Mouse (Mus musculus) kidney, embryonic 14.5 days (tissue): ENCODE measurements around the gene Lenep. TPM values are rescaled to one million over a fixed set of nuclear protein-coding genes. Genes with fewer than 3 reads are reported as not detected.
A peak's percentile ranks its signal among the peaks of the same experiment; 100 is the strongest.

ENCODE experiments used
- ATAC-seq: fragments of 200-750 bp; cut with Nextera tagmentation; 2 replicates; pipeline ENCODE4 v1.8.0; 2017; ENCODE audit warnings: moderate number of reproducible peaks, mild to moderate bottlenecking, moderate TSS enrichment, moderate library complexity; ENCODE audit not compliant: low FRiP score, low TSS enrichment
- H3K27ac ChIP-seq: fragments of 300-500 bp; sonication (generic); 2 replicates; pipeline ENCODE4 v1.5.1; 2014; ENCODE audit warnings: low read depth, mild to moderate bottlenecking, low read length, moderate library complexity, mixed read lengths
- H3K27me3 ChIP-seq: fragments of 300-500 bp; sonication (generic); 2 replicates; pipeline ENCODE4 v1.6.1; 2014; ENCODE audit warnings: mild to moderate bottlenecking, low read length; ENCODE audit not compliant: control insufficient read depth, insufficient read depth
- H3K36me3 ChIP-seq: fragments of 300-500 bp; sonication (generic); 2 replicates; pipeline ENCODE4 v1.6.1; 2014; ENCODE audit warnings: low read length, mixed read lengths; ENCODE audit not compliant: control insufficient read depth, insufficient read depth
- H3K4me1 ChIP-seq: fragments of 300-500 bp; sonication (generic); 2 replicates; pipeline ENCODE4 v1.6.1; 2014; ENCODE audit warnings: low read length, mixed read lengths; ENCODE audit not compliant: control insufficient read depth, insufficient read depth
- H3K4me2 ChIP-seq: fragments of 300-500 bp; sonication (generic); replicated peaks from 2 replicates; pipeline ENCODE4 v1.6.1; 2014; ENCODE audit warnings: low read depth, mild to moderate bottlenecking, low read length
- H3K4me3 ChIP-seq: fragments of 300-500 bp; sonication (generic); 2 replicates; pipeline ENCODE4 v1.5.1; 2014; ENCODE audit warnings: mild to moderate bottlenecking, low read length
- H3K9ac ChIP-seq: fragments of 300-500 bp; sonication (generic); 2 replicates; pipeline ENCODE4 v1.6.1; 2014; ENCODE audit warnings: low read depth, mild to moderate bottlenecking, low read length, moderate library complexity
- H3K9me3 ChIP-seq: fragments of 300-500 bp; sonication (generic); 2 replicates; pipeline ENCODE4 v1.6.1; 2016; ENCODE audit warnings: low read length; ENCODE audit not compliant: control insufficient read depth
- WGBS: fragments of 180-500 bp; shearing (Covaris S2); extraction: QIAGEN DNeasy Blood & Tissue Kit; methylation state at CpG from one replicate; pipeline ENCODE4 v1.1.7; 2014; 5-methylcytosine and 5-hydroxymethylcytosine counted together
- polyA plus RNA-seq: library from polyadenylated mRNA; unstranded; fragments of >200 nt; fragmentation: Nextera tagmentation; extraction: Ambion mirVana; gene quantifications from 2 replicates; pipeline ENCODE4 v1.2.1, GENCODE M21; 2014

Lenep gene
- polyA plus RNA-seq, 1 experiment from 2014 or later = not detected

DNA sequence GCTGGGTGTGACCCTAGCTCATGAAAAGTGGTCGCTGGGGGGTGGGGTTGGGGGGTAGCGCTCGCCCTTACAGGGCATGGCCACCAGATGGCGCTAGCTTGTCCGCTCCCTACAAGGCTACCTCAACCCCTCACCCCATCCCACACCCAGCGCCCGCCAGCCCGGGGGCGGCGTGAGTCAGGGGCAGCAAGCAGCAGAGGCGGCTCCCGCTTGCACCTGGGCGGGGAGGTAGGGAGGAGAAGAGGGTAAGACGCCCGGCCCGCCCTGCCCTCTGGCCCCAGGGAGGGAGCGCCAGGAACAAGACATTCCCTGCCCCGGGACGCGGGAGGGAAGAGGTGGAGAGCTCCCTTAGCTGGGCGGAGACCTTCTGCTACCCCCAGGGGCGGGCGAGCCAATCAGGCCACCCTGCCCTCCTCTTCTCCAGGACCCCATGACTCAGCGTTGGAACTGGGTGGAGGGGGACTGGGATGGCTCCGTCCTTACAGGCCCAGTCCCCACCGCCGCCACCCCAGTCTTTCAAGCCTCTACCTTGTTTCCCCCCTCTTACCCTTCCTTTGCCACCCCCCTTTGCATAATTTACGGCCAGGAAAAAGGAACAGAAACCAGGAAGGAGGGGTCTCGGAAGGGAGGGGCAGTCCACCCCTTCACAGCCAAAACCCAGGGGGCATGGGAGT is 24.1 kb downstream of the Lenep start:
- H3K27me3 ChIP-seq = no peaks in the 10 kb centered on the region
- H3K4me3 ChIP-seq = peak overlapping the region; percentile 49
- peaks cover 11% of the 10 kb centered on the region; the same call in 1 of the 2 replicates for H3K4me1 ChIP-seq
- peak; percentile 94 for ATAC-seq
- 2% methylated on average over 29 of the region's 29 CpGs for WGBS
- H3K36me3 ChIP-seq = no peaks in the 10 kb centered on the region; the same call in 1 of the 2 replicates
- no peak overlapping the region for H3K27ac ChIP-seq
- H3K9me3 ChIP-seq = no peaks in the 10 kb centered on the region
- peak overlapping the region; percentile 88 for H3K4me2 ChIP-seq
- peak overlapping the region; percentile 71 for H3K9ac ChIP-seq

DNA sequence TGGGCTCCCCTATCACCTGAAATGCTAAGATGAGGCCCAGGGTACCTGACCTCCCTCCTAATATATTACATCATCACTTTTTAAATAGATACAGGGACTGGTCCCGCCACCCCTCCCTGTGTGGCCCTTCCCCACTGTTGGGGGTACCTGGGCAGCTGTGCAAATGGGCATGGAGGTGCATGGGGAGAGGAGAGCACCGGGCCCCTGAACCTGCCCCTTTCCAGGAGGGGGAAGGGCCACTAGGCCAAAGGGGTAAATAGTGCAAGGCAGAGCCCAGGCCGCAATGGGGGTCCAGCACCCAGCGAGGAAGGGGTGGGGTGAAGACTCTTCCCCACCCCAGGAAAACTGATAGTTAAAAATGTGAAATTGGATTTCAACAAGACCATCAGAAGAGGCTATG is 24.8 kb downstream of the Lenep start:
- Histone ChIP-seq H3K9me3 (no peaks in the 10 kb centered on the region), H3K36me3 (no peaks in the 10 kb centered on the region; the same call in 1 of the 2 replicates), H3K4me1 (peaks cover 11% of the 10 kb centered on the region; the same call in 1 of the 2 replicates), H3K4me2 (peak overlapping the region; percentile 88), H3K4me3 (peak overlapping the region; percentile 49; the same call in 1 of the 2 replicates), H3K27ac (no peak overlapping the region), H3K27me3 (no peaks in the 10 kb centered on the region), H3K9ac (no peak overlapping the region)
- WGBS = 80% methylated on average over 4 of the region's 4 CpGs
- ATAC-seq = peak; percentile 30

DNA sequence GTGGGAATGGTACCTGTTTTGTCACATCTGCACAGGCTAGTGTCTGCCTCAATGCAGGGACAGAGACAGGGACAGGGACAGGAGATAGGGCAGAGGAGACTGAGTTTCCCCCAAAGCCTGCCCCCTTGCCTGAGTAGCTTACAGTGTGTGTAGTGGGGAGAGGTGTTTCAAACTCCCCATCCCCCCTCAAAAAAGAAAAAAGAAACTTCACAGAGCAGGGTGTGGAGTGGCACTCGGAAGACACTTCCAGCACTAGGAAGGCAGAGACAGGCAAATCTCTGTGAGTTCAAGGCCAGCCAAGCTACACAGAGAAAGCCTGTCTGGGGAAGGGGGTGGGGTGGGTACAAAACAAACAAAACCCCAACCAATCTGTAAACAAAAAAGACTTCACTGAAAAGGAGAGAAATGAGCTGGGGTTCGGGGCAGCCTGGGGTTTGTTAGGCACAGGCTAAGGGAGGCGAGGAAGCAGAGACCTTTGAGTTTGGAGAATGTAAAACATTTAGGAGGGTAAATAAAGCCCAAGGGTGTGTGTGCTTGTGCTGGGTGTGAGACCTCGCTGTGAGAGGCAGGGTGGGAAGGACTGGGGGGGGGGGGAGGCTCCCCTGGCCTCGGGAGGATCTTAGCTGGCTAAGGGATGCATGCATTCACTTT is 28.9 kb downstream of the Lenep start:
- H3K9ac ChIP-seq = no peak overlapping the region
- no peak for ATAC-seq
- H3K27me3 ChIP-seq = no peaks in the 10 kb centered on the region
- H3K36me3 ChIP-seq = no peaks in the 10 kb centered on the region
- no peak overlapping the region for H3K4me2 ChIP-seq
- WGBS = 45% methylated on average over 5 of the region's 5 CpGs
- no peaks in the 10 kb centered on the region for H3K9me3 ChIP-seq
- no peak overlapping the region for H3K4me3 ChIP-seq
- no peak overlapping the region for H3K27ac ChIP-seq
- H3K4me1 ChIP-seq = peaks cover 7% of the 10 kb centered on the region; the same call in 1 of the 2 replicates

DNA sequence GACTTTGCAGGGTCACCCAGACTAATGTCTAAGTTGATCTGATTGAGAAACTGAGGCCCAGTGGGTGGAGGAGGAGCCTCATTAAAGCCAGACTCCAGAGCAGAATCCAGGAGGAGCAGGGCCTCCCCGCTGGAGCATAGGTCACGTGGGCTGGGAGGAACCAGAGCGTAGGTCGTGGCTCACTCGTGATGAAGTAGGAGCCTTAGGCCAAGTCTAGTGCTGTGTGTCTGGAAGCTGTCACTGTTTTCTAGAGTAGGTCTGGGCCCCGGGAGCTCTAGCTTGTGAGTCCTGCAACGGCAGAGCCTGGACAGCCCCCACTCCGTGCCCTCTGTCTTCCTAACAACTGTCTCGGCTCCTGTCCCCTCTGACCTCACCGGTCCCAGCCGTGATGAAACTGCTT is 35.3 kb downstream of the Lenep start:
- no peaks in the 10 kb centered on the region for H3K9me3 ChIP-seq
- ATAC-seq = 0 out of 2 replicates have a peak, but pooled peaks have one; percentile 46
- H3K4me3 ChIP-seq = no peak overlapping the region
- H3K9ac ChIP-seq = no peak overlapping the region; the same call in 1 of the 2 replicates
- 0 out of 2 replicates have a peak, but pooled peaks cover 4% of the 10 kb centered on the region for H3K4me1 ChIP-seq
- H3K27me3 ChIP-seq = no peaks in the 10 kb centered on the region
- 45% methylated on average over 11 of the region's 11 CpGs for WGBS
- no peak overlapping the region for H3K27ac ChIP-seq
- no peak overlapping the region for H3K4me2 ChIP-seq
- no peaks in the 10 kb centered on the region for H3K36me3 ChIP-seq

- H3K27ac ChIP-seq = no peak overlapping the region
- H3K27me3 ChIP-seq = no peaks in the 10 kb centered on the region
- peak overlapping the region; percentile 18; the same call in 1 of the 2 replicates for H3K9ac ChIP-seq
- 0 out of 2 replicates have a peak, but pooled peaks cover 4% of the 10 kb centered on the region for H3K4me1 ChIP-seq
- no peak for ATAC-seq
- no peaks in the 10 kb centered on the region for H3K9me3 ChIP-seq
- no peak overlapping the region for H3K4me3 ChIP-seq
- H3K4me2 ChIP-seq = no peak overlapping the region
- no peaks in the 10 kb centered on the region for H3K36me3 ChIP-seq
- 66% methylated on average over 20 of the region's 20 CpGs for WGBS
These were observed 36.8 kb downstream of the Lenep start for GRCm38 (mm10) chr3:89365486-89366414.

DNA sequence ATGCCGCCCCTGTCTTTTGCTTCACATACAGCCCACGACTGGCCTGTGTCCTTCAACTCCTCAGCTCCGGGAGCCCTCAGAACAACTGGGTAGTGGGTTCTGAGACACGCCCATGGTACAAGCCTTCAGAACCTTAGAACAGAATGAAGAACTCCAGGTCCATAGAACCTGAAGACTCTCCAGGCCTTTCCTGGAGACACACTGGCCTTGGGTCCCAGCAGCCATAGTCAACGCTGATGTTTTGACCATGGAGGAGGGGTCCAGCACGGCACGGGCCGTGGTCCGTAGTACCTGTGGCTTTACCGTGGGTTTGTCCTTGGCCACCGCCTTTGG is 37.5 kb downstream of the Lenep start, which contains the start of gene Dcst1:
Dcst1 (minus strand) TSS at position 101 of the 333 bp plus-strand sequence.
- WGBS = 96% methylated on average over 11 of the region's 11 CpGs
- Histone ChIP-seq H3K36me3 (no peaks in the 10 kb centered on the region), H3K27me3 (no peaks in the 10 kb centered on the region), H3K9ac (peak within 1 kb of the TSS; percentile 18; the same call in 1 of the 2 replicates), H3K27ac (no peak within 1 kb of the TSS), H3K4me3 (no peak within 1 kb of the TSS), H3K9me3 (no peaks in the 10 kb centered on the region), H3K4me2 (no peak within 1 kb of the TSS), H3K4me1 (0 out of 2 replicates have a peak, but pooled peaks cover 4% of the 10 kb centered on the region)
- no peak for ATAC-seq

GRCm38 (mm10) chr3:89364631-89365030 is 38.0 kb downstream of the Lenep start:
- H3K36me3 ChIP-seq = no peaks in the 10 kb centered on the region
- H3K9ac ChIP-seq = no peak overlapping the region
- H3K27ac ChIP-seq = no peak overlapping the region
- H3K9me3 ChIP-seq = no peaks in the 10 kb centered on the region
- H3K4me1 ChIP-seq = 0 out of 2 replicates have a peak, but pooled peaks cover 4% of the 10 kb centered on the region
- ATAC-seq = no peak
- H3K4me2 ChIP-seq = no peak overlapping the region
- H3K4me3 ChIP-seq = no peak overlapping the region
- no peaks in the 10 kb centered on the region for H3K27me3 ChIP-seq
- 69% methylated on average over 8 of the region's 8 CpGs for WGBS

DNA sequence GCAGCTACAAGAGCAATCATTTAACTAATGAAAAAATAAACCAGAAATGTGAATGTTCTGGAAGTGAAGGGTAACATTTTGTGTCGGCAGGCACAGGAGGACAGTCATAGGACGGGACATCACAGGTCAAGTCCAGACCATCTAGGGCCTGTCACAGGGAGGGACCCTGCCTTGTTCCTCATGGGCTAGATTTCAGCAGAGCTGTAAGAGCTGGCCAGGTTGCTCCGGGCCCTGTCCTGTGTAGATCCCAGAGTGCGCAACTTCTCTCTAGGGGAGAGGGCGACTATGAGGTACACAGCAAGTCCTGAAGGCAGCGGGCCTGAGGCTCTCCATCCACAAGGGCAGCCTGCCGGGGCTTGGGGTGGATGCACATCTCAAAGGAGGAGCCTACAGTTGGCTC is 40.9 kb downstream of the Lenep start, which contains the start of gene Dcst2:
Dcst2 (plus strand) TSS at position 301 of the 400 bp plus-strand sequence.
- Histone ChIP-seq H3K36me3 (no peaks in the 10 kb centered on the region), H3K27me3 (no peaks in the 10 kb centered on the region), H3K4me2 (no peak within 1 kb of the TSS), H3K9ac (no peak within 1 kb of the TSS), H3K4me3 (no peak within 1 kb of the TSS), H3K27ac (no peak within 1 kb of the TSS), H3K9me3 (no peaks in the 10 kb centered on the region), H3K4me1 (0 out of 2 replicates have a peak, but pooled peaks cover 4% of the 10 kb centered on the region)
- WGBS = 86% methylated on average over 7 of the region's 7 CpGs
- ATAC-seq = no peak
